Mouse (Mus musculus): ENCODE data around the gene Rgs6.

Rgs6 gene

DNA sequence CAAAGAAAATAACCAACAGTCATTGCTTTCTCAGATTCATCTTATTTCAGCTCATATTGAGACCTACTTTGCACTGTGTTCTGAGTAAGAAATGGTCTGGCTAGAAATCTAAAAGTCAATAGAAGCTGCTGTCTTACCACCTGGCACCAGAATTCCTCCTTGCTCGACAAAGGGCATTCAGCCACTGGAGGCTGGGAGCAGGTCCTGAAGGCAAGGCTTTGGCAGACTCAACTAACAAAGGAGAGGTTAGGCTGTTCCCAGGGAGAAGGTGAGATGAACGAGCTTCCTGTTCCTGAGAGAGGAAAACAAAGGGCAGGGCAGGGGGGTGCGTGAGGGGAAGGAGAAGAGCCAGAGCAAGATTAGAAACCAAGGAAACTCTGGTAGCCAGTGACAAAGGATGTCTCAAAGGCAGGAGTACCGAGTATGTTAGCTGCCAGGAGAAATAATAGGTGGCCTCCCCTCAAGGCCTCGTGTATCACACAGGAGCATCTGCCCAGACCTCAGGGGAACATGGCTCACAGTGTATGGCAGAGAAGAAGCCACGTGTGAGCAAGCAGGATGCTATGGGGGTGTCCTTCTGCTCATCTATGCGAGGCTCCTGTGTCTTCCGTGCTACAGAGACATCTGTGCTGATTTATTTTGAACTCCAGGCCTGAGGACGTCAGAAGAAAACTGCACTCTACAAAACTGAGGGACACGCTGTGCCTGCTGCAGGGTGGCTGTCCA, 510.7 kb downstream of the Rgs6 start:
- no peaks in the 10 kb centered on the region for H3K36me3 ChIP-seq (ENCODE audit: insufficient read depth, low read length)
- H3K4me1 ChIP-seq (replicated peaks; ENCODE audit: low read depth, low read length): peaks cover 5% of the 10 kb centered on the region; the same call in 1 of the 2 replicates
- H3K27me3 ChIP-seq (ENCODE audit: insufficient read depth, low read length): no peaks in the 10 kb centered on the region
- H3K4me3 ChIP-seq (replicated peaks; ENCODE audit: low read length): no peak overlapping the region
- H3K9me3 ChIP-seq (ENCODE audit: low read length): no peaks in the 10 kb centered on the region
- TF ChIP-seq CTCF (conservative IDR thresholded peaks at IDR 0.05; ENCODE audit: low read length): no peak
- TF ChIP-seq NANOG (IDR thresholded peaks at IDR 0.05; ENCODE audit: borderline replicate concordance, low read length): no peak
- no peak for TF ChIP-seq POU5F1 (IDR thresholded peaks at IDR 0.05; ENCODE audit: borderline replicate concordance, low read length)

DNA sequence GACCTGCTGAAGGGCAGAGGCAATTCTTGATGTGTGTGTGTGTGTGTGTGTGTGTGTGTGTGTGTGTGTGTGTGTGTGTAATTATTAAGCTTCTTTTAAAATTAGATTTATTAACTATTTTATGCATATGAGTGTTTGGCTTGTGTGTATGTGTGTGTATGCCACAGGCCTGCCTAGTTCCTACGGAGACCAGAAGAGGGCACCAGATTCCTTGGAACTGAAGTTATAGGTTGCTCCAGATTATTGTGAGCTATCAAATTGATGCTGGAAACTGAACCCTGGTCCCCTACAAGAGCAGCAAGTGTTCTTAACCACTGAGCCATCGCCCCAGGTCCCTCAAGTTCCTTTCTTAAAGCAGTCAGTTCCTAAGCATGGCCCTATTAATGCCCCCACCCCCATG, 511.8 kb downstream of the Rgs6 start:
- 0 out of 2 replicates have a peak, but pooled peaks cover 4% of the 10 kb centered on the region for H3K27me3 ChIP-seq (ENCODE audit: insufficient read depth, low read length)
- no peaks in the 10 kb centered on the region for H3K36me3 ChIP-seq (ENCODE audit: insufficient read depth, low read length)
- no peaks in the 10 kb centered on the region for H3K9me3 ChIP-seq (ENCODE audit: low read length)
- TF ChIP-seq NANOG (IDR thresholded peaks at IDR 0.05; ENCODE audit: borderline replicate concordance, low read length): no peak
- TF ChIP-seq POU5F1 (IDR thresholded peaks at IDR 0.05; ENCODE audit: borderline replicate concordance, low read length): no peak
- TF ChIP-seq CTCF (conservative IDR thresholded peaks at IDR 0.05; ENCODE audit: low read length): peak; percentile 59
- H3K4me1 ChIP-seq (replicated peaks; ENCODE audit: low read depth, low read length): peaks cover 5% of the 10 kb centered on the region; the same call in 1 of the 2 replicates
- no peak overlapping the region for H3K4me3 ChIP-seq (replicated peaks; ENCODE audit: low read length)

DNA sequence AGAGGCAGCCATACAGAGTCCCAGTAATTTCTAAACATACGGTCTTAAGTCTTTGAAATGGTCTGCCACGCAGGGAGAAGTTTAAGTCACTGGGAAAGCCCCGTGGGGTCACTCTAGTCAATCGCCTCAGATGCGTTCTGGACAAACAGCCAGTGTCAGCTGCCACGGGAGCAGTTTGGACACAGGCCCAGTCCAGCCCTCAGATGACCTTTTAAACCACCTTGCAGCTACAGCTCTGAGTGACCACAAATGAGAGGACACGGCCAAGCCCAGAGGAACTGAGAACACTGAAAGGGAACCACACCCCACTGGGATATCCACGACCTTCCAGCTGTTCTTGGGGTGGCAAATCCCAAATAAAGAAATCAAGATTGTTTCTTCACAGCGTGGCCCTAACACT, 512.3 kb downstream of the Rgs6 start:
- Histone ChIP-seq H3K9me3 (ENCODE audit: low read length) (no peaks in the 10 kb centered on the region), H3K4me3 (replicated peaks; ENCODE audit: low read length) (no peak overlapping the region), H3K4me1 (replicated peaks; ENCODE audit: low read depth, low read length) (peaks cover 5% of the 10 kb centered on the region; the same call in 1 of the 2 replicates), H3K36me3 (ENCODE audit: insufficient read depth, low read length) (no peaks in the 10 kb centered on the region), H3K27me3 (ENCODE audit: insufficient read depth, low read length) (0 out of 2 replicates have a peak, but pooled peaks cover 4% of the 10 kb centered on the region)
- TF ChIP-seq NANOG (IDR thresholded peaks at IDR 0.05; ENCODE audit: borderline replicate concordance, low read length) (no peak), CTCF (conservative IDR thresholded peaks at IDR 0.05; ENCODE audit: low read length) (no peak), POU5F1 (IDR thresholded peaks at IDR 0.05; ENCODE audit: borderline replicate concordance, low read length) (no peak)

DNA sequence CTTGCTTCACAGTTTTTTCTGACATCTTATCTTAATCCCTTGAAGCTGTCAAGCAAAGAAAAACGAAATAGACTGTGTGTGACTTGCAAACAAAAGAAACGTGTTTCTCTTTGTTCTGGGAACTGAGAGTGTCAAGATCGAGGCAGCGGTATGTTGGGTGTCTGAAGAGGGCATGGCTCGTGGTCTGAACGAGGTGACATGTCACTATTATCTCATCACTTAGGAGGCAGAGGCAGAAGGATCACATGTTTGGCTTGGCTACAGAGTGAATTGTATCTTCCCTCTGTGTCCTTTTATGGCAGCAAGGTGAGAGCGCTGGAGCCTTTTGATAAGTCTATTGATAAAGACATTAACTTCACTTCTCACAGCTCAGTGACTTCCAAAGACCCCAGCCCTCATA, 512.8 kb downstream of the Rgs6 start:
- TF ChIP-seq CTCF (conservative IDR thresholded peaks at IDR 0.05; ENCODE audit: low read length): no peak
- TF ChIP-seq POU5F1 (IDR thresholded peaks at IDR 0.05; ENCODE audit: borderline replicate concordance, low read length): no peak
- no peak for TF ChIP-seq NANOG (IDR thresholded peaks at IDR 0.05; ENCODE audit: borderline replicate concordance, low read length)
- Histone ChIP-seq H3K4me1 (replicated peaks; ENCODE audit: low read depth, low read length) (peaks cover 8% of the 10 kb centered on the region), H3K36me3 (ENCODE audit: insufficient read depth, low read length) (no peaks in the 10 kb centered on the region), H3K4me3 (replicated peaks; ENCODE audit: low read length) (no peak overlapping the region), H3K27me3 (ENCODE audit: insufficient read depth, low read length) (0 out of 2 replicates have a peak, but pooled peaks cover 8% of the 10 kb centered on the region), H3K9me3 (ENCODE audit: low read length) (no peaks in the 10 kb centered on the region)

DNA sequence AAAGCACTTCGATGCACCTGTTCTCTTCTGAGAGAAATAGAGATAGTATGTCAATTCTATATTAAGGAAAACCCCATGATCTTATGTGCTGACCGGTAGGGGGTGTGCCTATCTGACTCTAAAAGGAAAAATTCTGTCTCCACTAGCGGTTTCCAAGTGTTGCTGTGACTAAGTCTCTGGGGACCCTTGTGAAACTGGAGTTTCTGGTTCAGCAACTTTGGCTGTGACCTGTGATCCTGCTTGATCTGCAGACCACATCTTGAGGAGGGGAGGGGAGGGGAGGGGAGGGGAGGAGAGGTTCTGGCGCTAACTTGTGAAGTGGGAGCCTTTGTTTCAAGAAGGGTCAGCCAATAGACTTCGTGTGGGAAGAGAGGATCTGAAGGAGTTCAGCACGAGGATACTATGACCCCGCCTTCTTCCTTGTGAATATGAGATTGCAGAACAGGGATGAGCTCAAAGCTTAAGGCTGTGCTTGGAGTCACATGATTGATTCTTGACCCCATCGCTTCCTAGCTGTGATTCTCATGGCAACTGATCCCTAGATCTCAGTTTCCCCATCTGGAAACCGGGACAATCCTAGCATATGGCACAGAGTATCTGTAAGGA, 517.5 kb downstream of the Rgs6 start:
- H3K9me3 ChIP-seq (ENCODE audit: low read length): no peaks in the 10 kb centered on the region
- H3K4me3 ChIP-seq (replicated peaks; ENCODE audit: low read length): no peak overlapping the region
- peaks cover 13% of the 10 kb centered on the region; the same call in 1 of the 2 replicates for H3K27me3 ChIP-seq (ENCODE audit: insufficient read depth, low read length)
- no peaks in the 10 kb centered on the region for H3K36me3 ChIP-seq (ENCODE audit: insufficient read depth, low read length)
- TF ChIP-seq POU5F1 (IDR thresholded peaks at IDR 0.05; ENCODE audit: borderline replicate concordance, low read length) (no peak), NANOG (IDR thresholded peaks at IDR 0.05; ENCODE audit: borderline replicate concordance, low read length) (no peak), CTCF (conservative IDR thresholded peaks at IDR 0.05; ENCODE audit: low read length) (no peak)
- H3K4me1 ChIP-seq (replicated peaks; ENCODE audit: low read depth, low read length): peaks cover 6% of the 10 kb centered on the region; the same call in 1 of the 2 replicates

DNA sequence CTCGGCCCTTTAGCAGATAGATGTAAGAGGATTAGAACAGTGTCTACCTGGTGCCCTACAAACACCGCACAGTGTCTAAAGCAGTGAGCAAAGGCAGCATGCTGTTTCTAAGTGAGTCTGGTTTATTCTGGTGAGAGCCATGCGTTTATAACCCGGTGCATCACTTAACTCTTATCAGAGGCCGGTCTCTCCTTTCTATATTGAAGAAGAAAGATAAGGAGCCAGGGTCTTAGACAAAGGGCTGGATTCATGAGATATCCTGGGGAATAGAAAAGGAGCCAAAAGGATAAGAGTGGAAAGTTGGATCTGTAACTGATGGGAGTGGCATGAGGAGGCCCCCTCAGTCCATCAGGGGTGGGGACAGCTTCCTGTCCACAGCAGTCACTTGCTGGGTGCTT, 518.0 kb downstream of the Rgs6 start:
- Histone ChIP-seq H3K4me1 (replicated peaks; ENCODE audit: low read depth, low read length) (peaks cover 6% of the 10 kb centered on the region; the same call in 1 of the 2 replicates), H3K9me3 (ENCODE audit: low read length) (no peaks in the 10 kb centered on the region), H3K36me3 (ENCODE audit: insufficient read depth, low read length) (no peaks in the 10 kb centered on the region), H3K27me3 (ENCODE audit: insufficient read depth, low read length) (peaks cover 13% of the 10 kb centered on the region; the same call in 1 of the 2 replicates), H3K4me3 (replicated peaks; ENCODE audit: low read length) (no peak overlapping the region)
- TF ChIP-seq CTCF (conservative IDR thresholded peaks at IDR 0.05; ENCODE audit: low read length) (no peak), NANOG (IDR thresholded peaks at IDR 0.05; ENCODE audit: borderline replicate concordance, low read length) (no peak), POU5F1 (IDR thresholded peaks at IDR 0.05; ENCODE audit: borderline replicate concordance, low read length) (no peak)

DNA sequence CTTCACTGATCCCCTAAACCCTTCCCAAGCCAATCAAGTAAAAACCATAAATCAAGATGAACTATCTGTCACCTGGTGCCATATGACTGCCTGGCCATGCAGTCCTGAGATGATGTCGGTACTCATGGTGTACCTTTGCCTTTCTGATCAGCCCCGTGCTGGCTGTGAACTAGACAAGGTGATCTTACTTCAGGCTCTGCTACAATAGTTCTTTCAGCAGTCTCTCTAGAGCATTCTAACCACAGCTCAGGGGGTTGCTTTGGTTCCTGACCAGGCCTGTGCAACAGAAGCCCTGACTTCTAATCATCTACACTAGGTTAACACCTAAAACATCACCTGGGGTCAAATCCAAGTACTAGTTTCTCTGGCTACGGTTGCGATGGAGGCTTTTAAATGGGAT, 521.4 kb downstream of the Rgs6 start:
- no peaks in the 10 kb centered on the region for H3K9me3 ChIP-seq (ENCODE audit: low read length)
- peaks cover 6% of the 10 kb centered on the region; the same call in 1 of the 2 replicates for H3K4me1 ChIP-seq (replicated peaks; ENCODE audit: low read depth, low read length)
- no peaks in the 10 kb centered on the region for H3K36me3 ChIP-seq (ENCODE audit: insufficient read depth, low read length)
- no peak overlapping the region for H3K4me3 ChIP-seq (replicated peaks; ENCODE audit: low read length)
- TF ChIP-seq POU5F1 (IDR thresholded peaks at IDR 0.05; ENCODE audit: borderline replicate concordance, low read length) (no peak), CTCF (conservative IDR thresholded peaks at IDR 0.05; ENCODE audit: low read length) (no peak), NANOG (IDR thresholded peaks at IDR 0.05; ENCODE audit: borderline replicate concordance, low read length) (no peak)
- H3K27me3 ChIP-seq (ENCODE audit: insufficient read depth, low read length): peaks cover 17% of the 10 kb centered on the region; the same call in 1 of the 2 replicates

DNA sequence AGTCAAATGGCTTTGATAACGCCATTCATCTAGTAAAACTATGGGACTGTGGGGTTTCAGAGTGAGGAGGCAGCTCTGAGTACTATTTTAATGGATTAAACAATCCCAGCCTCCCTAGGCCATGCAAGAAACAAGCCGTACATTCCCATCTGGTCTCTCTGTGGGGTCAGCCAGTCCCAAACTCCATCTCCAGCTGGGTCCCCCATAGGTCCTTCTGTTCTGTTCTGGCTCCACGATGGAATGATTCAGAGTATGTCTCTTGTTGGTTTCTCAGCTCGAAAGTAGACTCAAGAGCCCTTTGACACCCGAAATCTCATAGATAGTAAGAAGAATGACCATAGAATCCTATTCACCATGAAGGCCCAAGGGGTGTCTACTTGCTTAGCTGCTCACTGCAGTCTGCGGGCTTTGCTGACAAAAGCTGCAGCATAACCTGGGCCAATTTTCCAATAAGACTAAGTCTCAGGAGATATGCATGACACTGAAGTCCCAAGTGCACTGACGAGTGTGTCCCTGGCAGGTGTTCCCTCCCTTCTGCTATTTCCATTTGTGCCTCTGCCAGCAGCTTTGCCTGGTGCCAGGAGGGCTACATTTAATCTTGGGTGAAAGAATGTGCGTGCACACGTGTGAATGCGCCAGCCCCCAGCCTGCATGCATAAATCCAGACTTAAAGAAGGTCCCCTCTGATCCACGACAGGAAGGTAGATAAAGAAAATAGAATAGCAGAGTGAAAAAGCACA, 522.0 kb downstream of the Rgs6 start:
- Histone ChIP-seq H3K9me3 (ENCODE audit: low read length) (no peaks in the 10 kb centered on the region), H3K36me3 (ENCODE audit: insufficient read depth, low read length) (no peaks in the 10 kb centered on the region), H3K27me3 (ENCODE audit: insufficient read depth, low read length) (peaks cover 15% of the 10 kb centered on the region; the same call in 1 of the 2 replicates), H3K4me1 (replicated peaks; ENCODE audit: low read depth, low read length) (peaks cover 6% of the 10 kb centered on the region; the same call in 1 of the 2 replicates), H3K4me3 (replicated peaks; ENCODE audit: low read length) (no peak overlapping the region)
- TF ChIP-seq POU5F1 (IDR thresholded peaks at IDR 0.05; ENCODE audit: borderline replicate concordance, low read length) (no peak), CTCF (conservative IDR thresholded peaks at IDR 0.05; ENCODE audit: low read length) (no peak)

Data from E14TG2a.4 (cell line).